Mouse (Mus musculus) heart, postnatal 0 days (tissue): ENCODE measurements at regions not wholly inside any gene's neighbourhood (a gene's known extent, or its start where the extent isn't known, plus 50 kb on each side); places are given as distances from the start of the nearest gene placed in this dataset.

Source experiments
- CTCF ChIP-seq: IDR thresholded peaks from 2 replicates; pipeline ENCODE4 v1.5.1; 2016; ENCODE audit warnings: antibody characterized with exemption, control low read depth, low read depth
- EP300 ChIP-seq: IDR thresholded peaks from 2 replicates; pipeline ENCODE4 v1.6.1; 2016; ENCODE audit warnings: antibody characterized with exemption, low read depth

DNA sequence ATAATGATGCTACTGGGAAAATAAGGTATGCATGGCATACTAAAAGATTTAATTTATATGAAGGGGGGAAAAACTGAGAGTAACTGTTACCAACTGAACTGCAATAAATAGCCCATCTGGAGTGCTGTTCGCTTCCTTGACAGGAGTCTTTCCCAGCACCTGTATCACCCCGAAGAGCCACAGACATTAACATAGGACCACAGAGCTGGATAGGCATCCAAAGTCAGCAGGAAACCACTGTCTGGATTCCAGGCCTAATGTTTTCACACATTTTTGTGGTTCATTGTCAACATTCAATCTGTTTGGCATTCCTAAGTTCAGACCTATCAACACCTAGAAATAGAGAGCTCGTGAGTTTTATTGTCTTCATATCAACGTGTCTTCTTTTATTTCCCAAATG lies 104.6 kb upstream of the Palmd start:
- TF ChIP-seq CTCF (no peak), EP300 (no peak)
